Mouse (Mus musculus) lung, embryonic 16.5 days (tissue): ENCODE data around the gene Lrrfip1. TPM values are rescaled to one million over a fixed set of nuclear protein-coding genes. Genes with fewer than 3 reads are reported as not detected.

Source experiments
- ATAC-seq: fragments of 200-750 bp; cut with Nextera tagmentation; 2 replicates; pipeline ENCODE4 v1.8.0; 2017; ENCODE audit warnings: low read depth, mild to moderate bottlenecking, moderate library complexity
- H3K27ac ChIP-seq: fragments of 300-500 bp; sonication (generic); 2 replicates; pipeline ENCODE4 v1.5.1; 2014; ENCODE audit warnings: mild to moderate bottlenecking, control low read depth, low read length
- H3K27me3 ChIP-seq: fragments of 300-500 bp; sonication (generic); 2 replicates; pipeline ENCODE4 v1.6.1; 2014; ENCODE audit warnings: low read depth, low read length, mixed read lengths; ENCODE audit not compliant: control insufficient read depth, insufficient read depth
- H3K36me3 ChIP-seq: fragments of 300-500 bp; sonication (generic); 2 replicates; pipeline ENCODE4 v1.6.1; 2014; ENCODE audit warnings: low read length; ENCODE audit not compliant: control insufficient read depth, insufficient read depth
- H3K4me1 ChIP-seq: fragments of 300-500 bp; sonication (generic); replicated peaks from 2 replicates; pipeline ENCODE4 v1.6.1; 2014; ENCODE audit warnings: low read length, mixed read lengths; ENCODE audit not compliant: control insufficient read depth, insufficient read depth
- H3K4me2 ChIP-seq: fragments of 300-500 bp; sonication (generic); 2 replicates; pipeline ENCODE4 v1.6.1; 2014; ENCODE audit warnings: low read depth, low read length, control low read depth
- H3K4me3 ChIP-seq: fragments of 300-500 bp; sonication (generic); 2 replicates; pipeline ENCODE4 v1.5.1; 2014; ENCODE audit warnings: mild to moderate bottlenecking, low read length, control low read depth
- H3K9ac ChIP-seq: fragments of 300-500 bp; sonication (generic); 2 replicates; pipeline ENCODE4 v1.6.1; 2014; ENCODE audit warnings: low read length, control low read depth
- H3K9me3 ChIP-seq: fragments of 300-500 bp; sonication (generic); 2 replicates; pipeline ENCODE4 v1.6.1; 2016; ENCODE audit warnings: low read length; ENCODE audit not compliant: control insufficient read depth
- WGBS: fragments of 180-500 bp; shearing (Covaris S2); extraction: QIAGEN DNeasy Blood & Tissue Kit; methylation state at CpG from one replicate; pipeline ENCODE4 v1.1.7; 2014; 5-methylcytosine and 5-hydroxymethylcytosine counted together
- polyA plus RNA-seq: library from polyadenylated mRNA; unstranded; fragments of >200 nt; fragmentation: Nextera tagmentation; extraction: Ambion mirVana; gene quantifications from 2 replicates; pipeline ENCODE4 v1.2.1, GENCODE M21; 2015

Gene Lrrfip1
- polyA plus RNA-seq, 1 experiment from 2014 or later: 70.5 TPM

DNA sequence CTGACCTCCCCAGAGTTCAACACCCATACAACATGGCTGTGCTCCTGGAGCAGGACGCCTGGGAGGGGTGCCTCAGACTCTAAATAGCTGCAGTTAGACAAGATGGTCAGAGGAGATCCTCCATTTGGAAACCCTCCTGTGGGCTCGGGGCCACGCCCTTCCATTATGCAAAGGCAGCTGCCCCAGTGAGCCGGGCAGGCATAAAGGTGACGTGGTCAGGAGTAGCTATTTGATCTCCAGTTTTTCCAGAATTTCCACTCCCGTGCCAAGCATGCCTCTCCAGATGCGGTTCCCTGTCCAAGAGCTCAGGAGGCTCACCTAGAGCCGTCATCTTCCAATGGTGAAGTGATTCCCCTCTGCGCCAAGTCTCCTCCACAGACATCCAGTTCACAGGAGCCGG, 45.6 kb downstream of the Lrrfip1 start:
- H3K27ac ChIP-seq: peak overlapping the region; percentile 42
- H3K9me3 ChIP-seq: no peaks in the 10 kb centered on the region
- 51% methylated on average over 10 of the region's 10 CpGs for WGBS
- H3K4me1 ChIP-seq: peaks cover 28% of the 10 kb centered on the region
- H3K36me3 ChIP-seq: no peaks in the 10 kb centered on the region
- H3K4me3 ChIP-seq: no peak overlapping the region
- H3K27me3 ChIP-seq: no peaks in the 10 kb centered on the region
- peak; percentile 72 for ATAC-seq
- no peak overlapping the region for H3K9ac ChIP-seq
- 0 out of 2 replicates have a peak overlapping the region, but pooled peaks have one; percentile 11 for H3K4me2 ChIP-seq

- ATAC-seq: peak; percentile 81
- no peak overlapping the region for H3K4me3 ChIP-seq
- peaks cover 26% of the 10 kb centered on the region for H3K4me1 ChIP-seq
- no peaks in the 10 kb centered on the region for H3K27me3 ChIP-seq
- H3K27ac ChIP-seq: peak overlapping the region; percentile 42
- H3K9me3 ChIP-seq: no peaks in the 10 kb centered on the region
- no peak overlapping the region for H3K4me2 ChIP-seq
- no peaks in the 10 kb centered on the region for H3K36me3 ChIP-seq
- WGBS: 41% methylated on average over 3 of the region's 3 CpGs
- H3K9ac ChIP-seq: no peak overlapping the region
These were observed 46.1 kb downstream of the Lrrfip1 start for GRCm38 (mm10) chr1:91044648-91045047.

DNA sequence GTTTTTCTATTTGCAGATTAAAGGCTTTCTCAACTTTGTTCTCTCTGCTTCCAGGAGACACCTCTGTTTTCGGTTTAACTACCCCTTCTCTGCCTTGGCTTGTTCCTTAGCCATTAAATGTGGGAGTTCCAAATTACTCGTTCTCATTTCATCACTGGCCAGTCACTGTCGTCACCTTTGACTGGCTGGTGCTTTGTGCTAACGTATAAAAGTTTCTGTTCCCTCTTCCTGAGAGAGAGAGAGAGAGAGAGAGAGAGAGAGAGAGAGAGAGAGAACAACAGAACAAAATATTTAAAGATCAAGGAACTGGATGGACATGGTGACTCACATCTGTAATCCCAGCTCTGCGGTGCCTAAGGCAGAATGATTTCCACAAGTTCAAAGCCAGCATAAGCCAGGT, 47.7 kb downstream of the Lrrfip1 start:
- Histone ChIP-seq H3K4me1 (peaks cover 26% of the 10 kb centered on the region), H3K27ac (no peak overlapping the region), H3K9me3 (no peaks in the 10 kb centered on the region), H3K36me3 (no peaks in the 10 kb centered on the region), H3K4me2 (no peak overlapping the region), H3K4me3 (no peak overlapping the region), H3K9ac (no peak overlapping the region), H3K27me3 (no peaks in the 10 kb centered on the region)
- ATAC-seq: no peak
- WGBS: 59% methylated on average over 5 of the region's 5 CpGs

DNA sequence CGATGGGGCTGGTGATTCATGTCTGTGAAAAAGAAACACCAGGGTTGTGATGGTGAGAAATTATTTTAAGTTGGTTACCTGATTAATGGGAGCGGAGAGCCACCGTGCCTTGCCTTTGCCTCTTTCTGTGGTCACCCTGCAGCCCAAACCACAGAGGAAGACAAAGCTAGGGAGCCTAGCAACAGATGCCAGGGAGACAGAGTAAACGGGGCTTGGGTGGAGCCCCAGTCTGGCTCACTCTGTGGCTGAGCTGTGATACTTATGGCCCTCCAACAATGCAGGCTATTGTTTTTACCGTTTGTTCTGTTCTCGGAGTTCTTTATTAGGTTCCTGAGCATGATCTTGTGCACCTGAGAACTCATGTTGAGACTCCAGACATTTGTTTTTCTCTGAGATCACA, 50.8 kb downstream of the Lrrfip1 start:
- no peak overlapping the region for H3K27ac ChIP-seq
- H3K4me2 ChIP-seq: no peak overlapping the region
- no peaks in the 10 kb centered on the region for H3K36me3 ChIP-seq
- H3K9me3 ChIP-seq: no peaks in the 10 kb centered on the region
- 60% methylated on average over 6 of the region's 6 CpGs for WGBS
- peaks cover 21% of the 10 kb centered on the region for H3K4me1 ChIP-seq
- ATAC-seq: no peak
- H3K27me3 ChIP-seq: no peaks in the 10 kb centered on the region
- no peak overlapping the region for H3K4me3 ChIP-seq
- no peak overlapping the region for H3K9ac ChIP-seq

DNA sequence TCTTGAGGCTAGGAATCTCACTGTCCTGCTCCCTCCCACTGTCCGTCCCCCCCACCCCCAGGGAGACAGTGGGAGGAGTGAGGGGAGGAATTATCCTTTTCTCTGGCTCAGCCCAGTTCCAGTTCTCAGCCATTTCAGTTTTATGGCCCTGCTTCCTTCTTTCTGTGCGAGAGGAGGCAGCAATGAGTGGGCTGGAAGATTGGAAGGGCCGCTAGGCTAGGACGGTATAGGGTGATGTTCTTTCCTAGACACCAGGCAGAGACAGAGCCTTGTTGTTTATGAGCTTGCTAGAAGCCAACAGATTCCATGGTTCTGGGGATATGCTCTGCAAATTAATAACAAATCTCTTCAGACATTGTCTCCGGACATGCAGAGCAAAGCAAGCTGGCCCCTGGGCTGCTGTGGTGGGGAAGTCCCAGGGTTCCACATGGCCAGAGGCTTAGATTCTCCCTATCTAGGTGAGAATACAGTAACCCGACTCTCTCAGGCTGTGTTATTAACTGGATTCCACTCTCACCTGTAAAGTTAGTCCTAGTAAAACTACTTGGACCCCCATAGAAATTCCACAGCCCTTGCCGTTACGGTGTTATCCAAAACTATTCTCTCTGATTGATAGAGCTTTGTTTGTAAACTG, 53.0 kb downstream of the Lrrfip1 start:
- H3K27me3 ChIP-seq: no peaks in the 10 kb centered on the region
- ATAC-seq: no peak
- no peaks in the 10 kb centered on the region for H3K9me3 ChIP-seq
- no peak overlapping the region for H3K4me3 ChIP-seq
- H3K9ac ChIP-seq: peak overlapping the region; percentile 67; the same call in 1 of the 2 replicates
- no peak overlapping the region for H3K27ac ChIP-seq
- H3K4me2 ChIP-seq: peak overlapping the region; percentile 90; the same call in 1 of the 2 replicates
- WGBS: 67% methylated on average over 8 of the region's 8 CpGs
- peaks cover 27% of the 10 kb centered on the region for H3K4me1 ChIP-seq
- H3K36me3 ChIP-seq: no peaks in the 10 kb centered on the region

DNA sequence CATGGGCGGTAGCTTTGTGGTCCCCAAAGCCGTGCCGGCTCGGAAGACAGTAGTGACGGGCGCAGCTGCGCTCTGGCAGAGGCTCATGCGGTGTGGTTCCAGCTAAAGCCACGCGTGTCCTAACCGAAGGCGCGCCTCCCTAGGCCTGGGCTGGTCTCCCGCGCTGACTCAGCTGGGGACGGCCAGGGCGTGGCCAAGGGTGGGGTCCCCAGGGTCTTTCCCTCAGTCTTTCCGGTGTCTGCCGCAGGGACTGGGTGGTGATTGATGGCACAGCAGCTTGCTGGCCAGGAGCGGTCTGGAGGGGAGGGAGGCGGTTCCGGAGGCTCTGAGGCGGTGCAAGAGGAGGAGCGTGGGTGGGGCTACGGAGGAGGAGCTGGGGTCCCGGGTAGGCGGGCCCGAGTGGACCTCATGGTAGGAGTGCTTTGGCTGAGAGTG, 54.2 kb downstream of the Lrrfip1 start:
- H3K27ac ChIP-seq: peak overlapping the region; percentile 88
- no peaks in the 10 kb centered on the region for H3K36me3 ChIP-seq
- peak overlapping the region; percentile 65 for H3K4me3 ChIP-seq
- no peaks in the 10 kb centered on the region for H3K27me3 ChIP-seq
- peak; percentile 95 for ATAC-seq
- peak overlapping the region; percentile 90 for H3K4me2 ChIP-seq
- peaks cover 38% of the 10 kb centered on the region for H3K4me1 ChIP-seq
- H3K9ac ChIP-seq: peak overlapping the region; percentile 67
- no peaks in the 10 kb centered on the region for H3K9me3 ChIP-seq
- under 1% methylated on average over 28 of the region's 28 CpGs for WGBS

- 3% methylated on average over 31 of the region's 41 CpGs for WGBS
- peak overlapping the region; percentile 90 for H3K4me2 ChIP-seq
- H3K4me1 ChIP-seq: peaks cover 39% of the 10 kb centered on the region
- peak; percentile 71 for ATAC-seq
- no peaks in the 10 kb centered on the region for H3K27me3 ChIP-seq
- H3K36me3 ChIP-seq: no peaks in the 10 kb centered on the region
- H3K27ac ChIP-seq: peak overlapping the region; percentile 88
- H3K9me3 ChIP-seq: no peaks in the 10 kb centered on the region
- peak overlapping the region; percentile 67 for H3K9ac ChIP-seq
- peak overlapping the region; percentile 65 for H3K4me3 ChIP-seq
These were observed 54.9 kb downstream of the Lrrfip1 start for GRCm38 (mm10) chr1:91053218-91054073.

DNA sequence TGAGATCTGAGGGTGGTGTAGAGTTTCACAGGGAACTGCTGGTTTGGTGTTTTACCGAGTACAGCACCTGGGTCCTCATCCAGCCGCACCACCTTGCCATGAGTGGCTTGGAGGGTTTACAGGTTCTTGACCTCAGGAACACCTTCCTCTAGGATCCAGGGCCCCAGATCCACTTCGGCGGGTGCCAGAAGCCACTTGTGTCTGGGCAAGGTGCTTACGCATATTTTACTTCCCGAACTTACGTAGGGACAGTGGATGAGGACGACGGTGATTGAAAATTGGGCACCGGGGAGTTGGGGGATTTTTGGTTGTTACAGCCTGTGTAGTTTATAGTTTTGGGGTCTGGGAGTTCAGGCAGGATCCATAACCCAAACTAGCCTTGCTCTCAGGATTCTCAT, 55.5 kb downstream of the Lrrfip1 start:
- no peaks in the 10 kb centered on the region for H3K9me3 ChIP-seq
- H3K9ac ChIP-seq: peak overlapping the region; percentile 67
- peaks cover 39% of the 10 kb centered on the region for H3K4me1 ChIP-seq
- peak overlapping the region; percentile 90 for H3K4me2 ChIP-seq
- peak; percentile 42 for ATAC-seq
- H3K4me3 ChIP-seq: peak overlapping the region; percentile 65
- H3K27me3 ChIP-seq: no peaks in the 10 kb centered on the region
- H3K27ac ChIP-seq: peak overlapping the region; percentile 88
- 26% methylated on average over 10 of the region's 10 CpGs for WGBS
- H3K36me3 ChIP-seq: no peaks in the 10 kb centered on the region

GRCm38 (mm10) chr1:91054815-91055214, 56.3 kb downstream of the Lrrfip1 start:
- H3K9me3 ChIP-seq: no peaks in the 10 kb centered on the region
- H3K9ac ChIP-seq: peak overlapping the region; percentile 67
- peak overlapping the region; percentile 90 for H3K4me2 ChIP-seq
- peak overlapping the region; percentile 88 for H3K27ac ChIP-seq
- H3K27me3 ChIP-seq: no peaks in the 10 kb centered on the region
- no peaks in the 10 kb centered on the region for H3K36me3 ChIP-seq
- WGBS: 37% methylated on average over 3 of the region's 3 CpGs
- peak; percentile 15 for ATAC-seq
- H3K4me3 ChIP-seq: peak overlapping the region; percentile 65
- peaks cover 37% of the 10 kb centered on the region for H3K4me1 ChIP-seq
